In the genomic region with DNA sequence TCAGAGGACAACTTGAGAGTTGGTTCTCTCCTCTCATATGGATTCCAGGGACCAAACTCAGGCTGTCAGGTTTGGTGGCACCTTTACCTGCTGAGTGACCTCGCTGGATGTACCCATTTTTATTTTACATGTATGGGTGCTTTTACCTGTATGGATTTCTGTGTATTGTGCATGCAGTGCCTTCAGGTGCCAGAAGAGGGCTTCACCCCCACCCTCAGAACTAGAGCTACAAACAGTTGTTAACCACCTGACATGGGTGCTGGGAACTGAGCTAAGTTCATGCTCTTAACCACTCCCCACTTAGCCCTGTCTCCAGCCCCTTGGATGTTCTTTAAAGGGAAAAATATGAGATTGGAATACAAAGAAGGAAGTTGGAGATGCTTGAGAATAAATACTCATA, we compare ENCODE assay signal across 13 mouse cellular contexts. TPM values are rescaled to one million over a fixed set of nuclear protein-coding genes. Genes with fewer than 3 reads are reported as not detected.
A peak's percentile ranks its signal among the peaks of the same experiment; 100 is the strongest.
DNase-seq lines count a peak whose midpoint lies in the region; ATAC-seq and TF ChIP-seq lines count a peak whose summit lies in the region.
"Had no signal": no experiment of that assay in that cellular context is flagged by ENCODE, and none has a peak within 500 bp of the region (broad histone marks: within the 10 kb centered on the region; RNA-seq: fewer than 3 reads in every experiment).

No protein-coding gene starts in this region.

- DNase-seq in left cerebral cortex, adult 2 months (ENCODE audit: extremely low spot score in 1 of 2, low spot score in 2 of 2) = no peak
- no peak for DNase-seq in left cerebral cortex, adult 11 months (ENCODE audit: low spot score)
- DNase-seq in B cell, adult 2 months = peak; percentile 58 to 63
- DNase-seq in induced T-regulatory cell, adult 2 months (ENCODE audit: low read depth) = peak; percentile 62
- DNase-seq in forebrain, embryonic 11.5 days (ENCODE audit: low spot score) = no peak
- DNase-seq: adrenal gland, postnatal 14 days; cerebellum, adult 11 months; heart, postnatal 14 days had no signal

- 97% methylated on average over 1 of the region's 1 CpGs for WGBS in midbrain, embryonic 15.5 days
- 94% methylated on average over 1 of the region's 1 CpGs for WGBS in forebrain, embryonic 11.5 days

- H3K27me3 ChIP-seq in E14TG2a.4 (ENCODE audit: insufficient read depth, low read length) = no peaks in the 10 kb centered on the region
- H3K27me3 ChIP-seq in midbrain, embryonic 15.5 days (replicated peaks) = no peaks in the 10 kb centered on the region
- no peaks in the 10 kb centered on the region for H3K27me3 ChIP-seq in forebrain, embryonic 11.5 days (ENCODE audit: control insufficient read depth, insufficient read depth, low read length)
- H3K27me3 ChIP-seq: liver, embryonic 15.5 days; megakaryocyte, embryonic 14.5 days had no signal

- H3K27ac ChIP-seq in left cerebral cortex, adult 2 months = no peak overlapping the region
- H3K27ac ChIP-seq in midbrain, embryonic 15.5 days = no peak overlapping the region
- no peak overlapping the region for H3K27ac ChIP-seq in forebrain, embryonic 11.5 days (ENCODE audit: low read depth, low read length)
- H3K27ac ChIP-seq: liver, embryonic 15.5 days had no signal

- peaks cover 55% of the 10 kb centered on the region for H3K36me3 ChIP-seq in E14TG2a.4 (ENCODE audit: insufficient read depth, low read length)
- peaks cover 13% of the 10 kb centered on the region; the same call in 1 of the 2 replicates for H3K36me3 ChIP-seq in midbrain, embryonic 15.5 days (replicated peaks)
- H3K36me3 ChIP-seq in forebrain, embryonic 11.5 days (ENCODE audit: control insufficient read depth, insufficient read depth, low read length) = peaks cover 3% of the 10 kb centered on the region; the same call in 1 of the 2 replicates

- ATAC-seq in midbrain, embryonic 15.5 days (replicated peaks) = no peak
- no peak for ATAC-seq in forebrain, embryonic 11.5 days (replicated peaks; ENCODE audit: low FRiP score)

- no peak overlapping the region for H3K4me2 ChIP-seq in midbrain, embryonic 15.5 days
- no peak overlapping the region for H3K4me2 ChIP-seq in forebrain, embryonic 11.5 days (ENCODE audit: low read depth, low read length, severe bottlenecking)
- H3K4me2 ChIP-seq: liver, embryonic 15.5 days had no signal

- intact Hi-C loops in left cerebral cortex, adult 2 months (cut with DNase I) = no loop called here

- peak; percentile 27 for TF ChIP-seq CTCF in left cerebral cortex, adult 2 months (IDR thresholded peaks at IDR 0.05)
- TF ChIP-seq CTCF in E14TG2a.4 (conservative IDR thresholded peaks at IDR 0.05; ENCODE audit: low read length) = peak; percentile 61

- no peak overlapping the region for H3K9ac ChIP-seq in midbrain, embryonic 15.5 days
- H3K9ac ChIP-seq in forebrain, embryonic 11.5 days (ENCODE audit: low read length) = no peak overlapping the region
- H3K9ac ChIP-seq: liver, embryonic 15.5 days had no signal

- H3K4me3 ChIP-seq in left cerebral cortex, adult 2 months = no peak overlapping the region
- H3K4me3 ChIP-seq in E14TG2a.4 (replicated peaks; ENCODE audit: low read length) = no peak overlapping the region
- no peak overlapping the region for H3K4me3 ChIP-seq in midbrain, embryonic 15.5 days
- H3K4me3 ChIP-seq in forebrain, embryonic 11.5 days (ENCODE audit: low read depth, low read length) = no peak overlapping the region
- H3K4me3 ChIP-seq: liver, embryonic 15.5 days; megakaryocyte, embryonic 14.5 days; myocyte had no signal

- H3K4me1 ChIP-seq in E14TG2a.4 (replicated peaks; ENCODE audit: low read depth, low read length) = peaks cover 44% of the 10 kb centered on the region
- H3K4me1 ChIP-seq in midbrain, embryonic 15.5 days = peaks cover 2% of the 10 kb centered on the region
- no peaks in the 10 kb centered on the region for H3K4me1 ChIP-seq in forebrain, embryonic 11.5 days (replicated peaks; ENCODE audit: control insufficient read depth, insufficient read depth, low read length)

- no peaks in the 10 kb centered on the region for H3K9me3 ChIP-seq in E14TG2a.4 (ENCODE audit: low read length)
- H3K9me3 ChIP-seq in midbrain, embryonic 15.5 days = no peaks in the 10 kb centered on the region
- no peaks in the 10 kb centered on the region for H3K9me3 ChIP-seq in forebrain, embryonic 11.5 days (ENCODE audit: control insufficient read depth, low read length)
- H3K9me3 ChIP-seq: liver, embryonic 15.5 days; megakaryocyte, embryonic 14.5 days had no signal

RNA-seq across cellular contexts. Expression of gene Elk4, which starts 7.4 kb away (rescaled TPM):
- total RNA-seq in left cerebral cortex, adult 2 months (2021) = 10 to 100 TPM; 55.7 to 57.8 TPM
- 12.7 and 13.1 TPM in 2 replicates for polyA plus RNA-seq in midbrain, embryonic 15.5 days (2015; fragmentation: Nextera tagmentation; extraction: Ambion mirVana)
- 19.8 and 20.3 TPM in 2 replicates for polyA plus RNA-seq in forebrain, embryonic 11.5 days (2014; fragmentation: Nextera tagmentation; extraction: Ambion mirVana)

RNA-seq across cellular contexts. Expression of gene Slc45a3, which starts 52.0 kb away (rescaled TPM):
- under 1 TPM; 0.48 to 0.68 TPM for total RNA-seq in left cerebral cortex, adult 2 months (2021)
- 1.9 and 3.5 TPM in 2 replicates for polyA plus RNA-seq in midbrain, embryonic 15.5 days (2015; fragmentation: Nextera tagmentation; extraction: Ambion mirVana)
- polyA plus RNA-seq in forebrain, embryonic 11.5 days (2014; fragmentation: Nextera tagmentation; extraction: Ambion mirVana) = 8.4 and 9.4 TPM in 2 replicates

RNA-seq across cellular contexts. Expression of gene Mfsd4a, which starts 53.1 kb away (rescaled TPM):
- 10 to 100 TPM; 80.0 to 85.2 TPM for total RNA-seq in left cerebral cortex, adult 2 months (2021)
- 7.8 and 8.5 TPM in 2 replicates for polyA plus RNA-seq in midbrain, embryonic 15.5 days (2015; fragmentation: Nextera tagmentation; extraction: Ambion mirVana)
- polyA plus RNA-seq in forebrain, embryonic 11.5 days (2014; fragmentation: Nextera tagmentation; extraction: Ambion mirVana) = 10.5 and 13.6 TPM in 2 replicates

Comparison
In these comparisons a context has a peak if more than half of its experiments do, and no peak if none do; other contexts are left out.
1. DNase-seq: peak in B cell, adult 2 months (2 of 2) and induced T-regulatory cell, adult 2 months (single experiment); none in left cerebral cortex, adult 2 months (0 of 2), left cerebral cortex, adult 11 months (single experiment) and forebrain, embryonic 11.5 days (single experiment).